ENCODE assay signal across 7 mouse cellular contexts in the genomic region with DNA sequence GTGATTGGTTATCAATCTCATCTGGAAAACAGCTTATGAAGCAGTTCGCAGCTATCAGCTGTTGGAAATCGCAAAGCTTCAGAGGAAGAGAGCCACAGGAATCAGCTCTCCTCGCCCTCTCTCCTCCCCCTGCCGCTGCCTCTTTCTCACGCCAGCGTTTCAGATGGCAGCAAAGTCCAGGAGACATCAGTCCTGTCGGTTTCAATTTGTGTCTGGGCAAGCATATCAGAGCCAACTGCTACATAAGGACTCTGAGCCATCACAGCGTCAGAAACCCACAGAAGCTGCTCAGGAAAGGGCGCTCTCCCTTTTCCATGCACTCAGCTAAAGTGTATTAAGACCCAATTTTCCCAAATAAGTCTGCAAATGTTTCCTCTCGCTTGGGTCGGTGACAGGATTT.
DNase-seq lines count a peak whose midpoint lies in the region; ATAC-seq lines count a peak whose summit lies in the region.

No protein-coding gene starts in this region.

- WGBS in intestine, embryonic 15.5 days, result 29% methylated on average over 11 of the region's 11 CpGs
- WGBS in liver, embryonic 16.5 days (ENCODE audit: insufficient replicate concordance), result 27% methylated on average over 11 of the region's 11 CpGs

- no peak overlapping the region for H3K27ac ChIP-seq in intestine, embryonic 15.5 days
- H3K27ac ChIP-seq in liver, embryonic 16.5 days (ENCODE audit: low read length), result no peak overlapping the region

- peak overlapping the region; percentile 44 for H3K4me2 ChIP-seq in intestine, embryonic 15.5 days (replicated peaks)
- peak overlapping the region; percentile 14; the same call in 1 of the 2 replicates for H3K4me2 ChIP-seq in liver, embryonic 16.5 days (ENCODE audit: low read depth, low read length)

- H3K9ac ChIP-seq in intestine, embryonic 15.5 days, result 0 out of 2 replicates have a peak overlapping the region, but pooled peaks have one; percentile 15
- H3K9ac ChIP-seq in liver, embryonic 16.5 days (ENCODE audit: low read depth, low read length), result no peak overlapping the region

- H3K9me3 ChIP-seq in intestine, embryonic 15.5 days, result no peaks in the 10 kb centered on the region
- no peaks in the 10 kb centered on the region for H3K9me3 ChIP-seq in liver, embryonic 16.5 days (replicated peaks; ENCODE audit: control insufficient read depth, low read length)

- H3K4me1 ChIP-seq in intestine, embryonic 15.5 days (replicated peaks), result peaks cover 5% of the 10 kb centered on the region; the same call in 1 of the 2 replicates
- no peaks in the 10 kb centered on the region for H3K4me1 ChIP-seq in liver, embryonic 16.5 days (ENCODE audit: control insufficient read depth, low read depth, low read length)

- no peak for ATAC-seq in intestine, embryonic 15.5 days
- no peak for ATAC-seq in liver, embryonic 16.5 days (ENCODE audit: low read depth)
- ATAC-seq in CD4-positive, CD25-positive, alpha-beta regulatory T cell, adult 4 months, result no peak

- no peaks in the 10 kb centered on the region for H3K36me3 ChIP-seq in intestine, embryonic 15.5 days
- H3K36me3 ChIP-seq in liver, embryonic 16.5 days (ENCODE audit: control insufficient read depth, insufficient read depth), result no peaks in the 10 kb centered on the region

- 0 out of 2 replicates have a peak overlapping the region, but pooled peaks have one; percentile 7 for H3K4me3 ChIP-seq in intestine, embryonic 15.5 days (replicated peaks)
- H3K4me3 ChIP-seq in liver, embryonic 16.5 days (ENCODE audit: low read depth, low read length), result no peak overlapping the region

- H3K27me3 ChIP-seq in intestine, embryonic 15.5 days (replicated peaks), result no peaks in the 10 kb centered on the region
- H3K27me3 ChIP-seq in liver, embryonic 16.5 days (ENCODE audit: control insufficient read depth, insufficient read depth, low read depth, low read length), result no peaks in the 10 kb centered on the region

- peak; percentile 3 for DNase-seq in adipocyte (ENCODE audit: low spot score)
- peak; percentile 84 for DNase-seq in cerebellum, adult 11-12 months
- DNase-seq in forelimb bud, embryonic 11.5 days (ENCODE audit: low read depth, low spot score), result peak; percentile 19
- peak; percentile 56 for DNase-seq in retina, postnatal 7 days (ENCODE audit: low read depth, low spot score)

Comparison
In these comparisons a context has a peak if more than half of its experiments do, and no peak if none do; other contexts are left out.
1. DNase-seq: peak in every context shown above with its lines; median percentile 84 in cerebellum, adult 11-12 months; 56 in retina, postnatal 7 days; 19 in forelimb bud, embryonic 11.5 days; 3 in adipocyte.